Mouse (Mus musculus) cerebellum, adult 2 months (tissue): ENCODE measurements around the gene Aprt. TPM values are rescaled to one million over a fixed set of nuclear protein-coding genes. Genes with fewer than 3 reads are reported as not detected.

Source experiments
- DNase-seq, 2 experiments: peaks; one replicate each; pipeline ENCODE4 v3.0.0; 2021
- H3K27ac ChIP-seq: fragments of 200-500 bp; 2 replicates; pipeline ENCODE4 v1.5.1; 2012; ENCODE audit warnings: low read length, control low read depth, inconsistent platforms; ENCODE audit not compliant: insufficient read depth
- H3K27me3 ChIP-seq: fragments of 200-500 bp; 2 replicates; pipeline ENCODE4 v1.6.1; 2012; ENCODE audit warnings: inconsistent platforms, mild to moderate bottlenecking, low read length, moderate library complexity; ENCODE audit not compliant: control insufficient read depth, insufficient read depth
- H3K4me1 ChIP-seq: fragments of 200-500 bp; 2 replicates; pipeline ENCODE4 v1.6.1; 2011; ENCODE audit warnings: low read length; ENCODE audit not compliant: control insufficient read depth, insufficient read depth
- H3K4me3 ChIP-seq: fragments of 200-500 bp; replicated peaks from 2 replicates; pipeline ENCODE3; 2011; ENCODE audit warnings: mild to moderate bottlenecking, low read depth, low read length, control low read depth; ENCODE audit not compliant: insufficient read depth
- CTCF ChIP-seq: fragments of 200-500 bp; IDR thresholded peaks from 2 replicates; pipeline ENCODE4 v1.5.1; 2011; ENCODE audit warnings: low read depth, mild to moderate bottlenecking, control low read depth, low read length, moderate library complexity, borderline replicate concordance; ENCODE audit not compliant: insufficient read depth
- POLR2A ChIP-seq: fragments of 200-500 bp; IDR thresholded peaks from 2 replicates; pipeline ENCODE4 v1.6.1; 2011; ENCODE audit warnings: low read length, control low read depth, borderline replicate concordance; ENCODE audit not compliant: insufficient read depth
- WGBS: fragments of 180-500 bp; shearing (Covaris S2); methylation state at CpG from one replicate; pipeline ENCODE4 v1.1.7; 2018; 5-methylcytosine and 5-hydroxymethylcytosine counted together
- polyA plus RNA-seq: library from polyadenylated mRNA; depleted of rRNA; stranded (reverse); fragments of >200 nt; gene quantifications from 2 replicates; pipeline ENCODE4 v1.2.3, GENCODE M21; 2012; rRNA removed

The Aprt gene
- polyA plus RNA-seq = 52.9 and 57.4 TPM in 2 replicates

GRCm38 (mm10) chr8:122576648-122577022 lies at the start of gene Aprt:
TSS of gene Aprt (minus strand) at chr8:122576909.
- Histone ChIP-seq H3K4me3 (peak within 1 kb of the TSS; percentile 86), H3K27ac (peak within 1 kb of the TSS; percentile 73), H3K27me3 (no peaks in the 10 kb centered on the region), H3K4me1 (peaks cover 19% of the 10 kb centered on the region)
- DNase-seq = peak; percentile 95 to 97
- no peak for TF ChIP-seq CTCF
- peak; percentile 91 for TF ChIP-seq POLR2A
- under 1% methylated on average over 39 of the region's 39 CpGs for WGBS

- WGBS = 58% methylated on average over 9 of the region's 9 CpGs
- Histone ChIP-seq H3K4me3 (no peak overlapping the region), H3K27ac (no peak overlapping the region), H3K27me3 (no peaks in the 10 kb centered on the region), H3K4me1 (peaks cover 21% of the 10 kb centered on the region)
- TF ChIP-seq POLR2A (no peak), CTCF (no peak)
- DNase-seq = no peak
Observed at GRCm38 (mm10) chr8:122625811-122626210, 49.1 kb upstream of the Aprt start.

- Histone ChIP-seq H3K27ac (no peak overlapping the region), H3K4me1 (peaks cover 19% of the 10 kb centered on the region), H3K4me3 (no peak overlapping the region), H3K27me3 (no peaks in the 10 kb centered on the region)
- peak in 1 of 2 experiments; percentile 27 for DNase-seq
- 78% methylated on average over 5 of the region's 5 CpGs for WGBS
- TF ChIP-seq CTCF = no peak
- no peak for TF ChIP-seq POLR2A
Observed at GRCm38 (mm10) chr8:122624653-122625052, 47.9 kb upstream of the Aprt start.

GRCm38 (mm10) chr8:122623844-122624642 lies 47.3 kb upstream of the Aprt start:
- DNase-seq = peak in 1 of 2 experiments; percentile 34
- Histone ChIP-seq H3K27me3 (no peaks in the 10 kb centered on the region), H3K4me1 (peaks cover 19% of the 10 kb centered on the region), H3K4me3 (no peak overlapping the region), H3K27ac (no peak overlapping the region)
- 66% methylated on average over 17 of the region's 17 CpGs for WGBS
- TF ChIP-seq CTCF = no peak
- TF ChIP-seq POLR2A = no peak

- H3K4me1 ChIP-seq = peaks cover 23% of the 10 kb centered on the region
- H3K27ac ChIP-seq = no peak within 1 kb of the TSS
- H3K4me3 ChIP-seq = no peak within 1 kb of the TSS
- WGBS = 83% methylated on average over 6 of the region's 6 CpGs
- no peak for DNase-seq
- no peaks in the 10 kb centered on the region for H3K27me3 ChIP-seq
- TF ChIP-seq POLR2A = no peak
- TF ChIP-seq CTCF = no peak
Observed at GRCm38 (mm10) chr8:122622727-122623126, 46.0 kb upstream of the Aprt start, which contains the start of gene Pabpn1l. TSS of gene Pabpn1l (minus strand) at chr8:122622739.

- DNase-seq = no peak
- TF ChIP-seq CTCF (no peak), POLR2A (no peak)
- H3K4me3 ChIP-seq = no peak overlapping the region
- no peaks in the 10 kb centered on the region for H3K27me3 ChIP-seq
- H3K27ac ChIP-seq = no peak overlapping the region
- H3K4me1 ChIP-seq = peaks cover 9% of the 10 kb centered on the region; the same call in 1 of the 2 replicates
- WGBS = 48% methylated on average over 5 of the region's 5 CpGs
Observed at GRCm38 (mm10) chr8:122620446-122620845, 43.7 kb upstream of the Aprt start.

GRCm38 (mm10) chr8:122618660-122619378 lies 42.1 kb upstream of the Aprt start:
- Histone ChIP-seq H3K27ac (no peak overlapping the region), H3K4me1 (peaks cover 4% of the 10 kb centered on the region; the same call in 1 of the 2 replicates), H3K4me3 (no peak overlapping the region), H3K27me3 (no peaks in the 10 kb centered on the region)
- DNase-seq = no peak
- 71% methylated on average over 6 of the region's 6 CpGs for WGBS
- TF ChIP-seq POLR2A (no peak), CTCF (no peak)
